Mouse (Mus musculus): ENCODE measurements around the gene Epop. TPM values are rescaled to one million over a fixed set of nuclear protein-coding genes. Genes with fewer than 3 reads are reported as not detected.

Gene Epop
- polyA plus RNA-seq, 1 experiment = 3.3 TPM

GRCm38 (mm10) chr11:97599104-97599503 lies 30.4 kb downstream of the Epop start:
- no peaks in the 10 kb centered on the region for H3K36me3 ChIP-seq (ENCODE audit: control insufficient read depth, insufficient read depth)
- H3K27me3 ChIP-seq (ENCODE audit: control insufficient read depth, insufficient read depth, insufficient read length) = peaks cover 49% of the 10 kb centered on the region
- no peak overlapping the region for H3K4me3 ChIP-seq
- no peak for TF ChIP-seq USF1 (IDR thresholded peaks at IDR 0.05; ENCODE audit: low read depth)
- no peak for TF ChIP-seq MYOD1 (IDR thresholded peaks at IDR 0.05; ENCODE audit: control insufficient read depth in 1 of 3, insufficient read length in 2 of 3, low read depth in 2 of 3)
- no peak for TF ChIP-seq POLR2AphosphoS2 (IDR thresholded peaks at IDR 0.05; ENCODE audit: insufficient read length, low read depth)
- TF ChIP-seq TCF12 (IDR thresholded peaks at IDR 0.05; ENCODE audit: insufficient read depth, poor library complexity, severe bottlenecking) = no peak
- no peak for TF ChIP-seq MYOG (IDR thresholded peaks at IDR 0.05; ENCODE audit: control insufficient read depth in 1 of 3, insufficient read depth in 1 of 3, insufficient read length in 2 of 3, low read depth in 2 of 3)
- TF ChIP-seq POLR2A (IDR thresholded peaks at IDR 0.05; ENCODE audit: insufficient read length, low read depth) = no peak
- TF ChIP-seq TCF3 (IDR thresholded peaks at IDR 0.05; ENCODE audit: insufficient read length, low read depth) = no peak
- no peak for TF ChIP-seq MAX (IDR thresholded peaks at IDR 0.05; ENCODE audit: low read depth)
- TF ChIP-seq E2F4 (IDR thresholded peaks at IDR 0.05; ENCODE audit: insufficient read depth) = no peak
- TF ChIP-seq SRF (IDR thresholded peaks at IDR 0.05; ENCODE audit: control insufficient read depth, insufficient read length, low read depth) = no peak
- TF ChIP-seq REST (IDR thresholded peaks at IDR 0.05; ENCODE audit: insufficient read depth, insufficient read length) = no peak
- TF ChIP-seq CEBPB (IDR thresholded peaks at IDR 0.05; ENCODE audit: insufficient read depth, poor library complexity, severe bottlenecking) = no peak
- no peaks in the 10 kb centered on the region for H3K79me2 ChIP-seq (ENCODE audit: control insufficient read depth, insufficient read depth)
- H3K4me2 ChIP-seq (ENCODE audit: low read depth) = no peak overlapping the region
- no peak overlapping the region for H3ac ChIP-seq (ENCODE audit: control insufficient read depth, insufficient read length)

- Histone ChIP-seq H3K4me3 (no peak overlapping the region), H3K36me3 (ENCODE audit: control insufficient read depth, insufficient read depth) (no peaks in the 10 kb centered on the region), H3K4me2 (ENCODE audit: low read depth) (no peak overlapping the region), H3ac (ENCODE audit: control insufficient read depth, insufficient read length) (no peak overlapping the region), H3K27me3 (ENCODE audit: control insufficient read depth, insufficient read depth, insufficient read length) (peaks cover 40% of the 10 kb centered on the region), H3K79me2 (ENCODE audit: control insufficient read depth, insufficient read depth) (no peaks in the 10 kb centered on the region)
- no peak for TF ChIP-seq TCF3 (IDR thresholded peaks at IDR 0.05; ENCODE audit: insufficient read length, low read depth)
- TF ChIP-seq SRF (IDR thresholded peaks at IDR 0.05; ENCODE audit: control insufficient read depth, insufficient read length, low read depth) = no peak
- no peak for TF ChIP-seq TCF12 (IDR thresholded peaks at IDR 0.05; ENCODE audit: insufficient read depth, poor library complexity, severe bottlenecking)
- TF ChIP-seq USF1 (IDR thresholded peaks at IDR 0.05; ENCODE audit: low read depth) = no peak
- TF ChIP-seq POLR2AphosphoS2 (IDR thresholded peaks at IDR 0.05; ENCODE audit: insufficient read length, low read depth) = no peak
- no peak for TF ChIP-seq REST (IDR thresholded peaks at IDR 0.05; ENCODE audit: insufficient read depth, insufficient read length)
- TF ChIP-seq MAX (IDR thresholded peaks at IDR 0.05; ENCODE audit: low read depth) = no peak
- TF ChIP-seq MYOD1 (IDR thresholded peaks at IDR 0.05; ENCODE audit: control insufficient read depth in 1 of 3, insufficient read length in 2 of 3, low read depth in 2 of 3) = no peak
- no peak for TF ChIP-seq CEBPB (IDR thresholded peaks at IDR 0.05; ENCODE audit: insufficient read depth, poor library complexity, severe bottlenecking)
- TF ChIP-seq MYOG (IDR thresholded peaks at IDR 0.05; ENCODE audit: control insufficient read depth in 1 of 3, insufficient read depth in 1 of 3, insufficient read length in 2 of 3, low read depth in 2 of 3) = no peak
- no peak for TF ChIP-seq POLR2A (IDR thresholded peaks at IDR 0.05; ENCODE audit: insufficient read length, low read depth)
- TF ChIP-seq E2F4 (IDR thresholded peaks at IDR 0.05; ENCODE audit: insufficient read depth) = no peak
Measured at GRCm38 (mm10) chr11:97597945-97598691, 31.4 kb downstream of the Epop start.

- Histone ChIP-seq H3K79me2 (ENCODE audit: control insufficient read depth, insufficient read depth) (no peaks in the 10 kb centered on the region), H3K4me2 (ENCODE audit: low read depth) (no peak overlapping the region), H3K4me3 (no peak overlapping the region), H3K27me3 (ENCODE audit: control insufficient read depth, insufficient read depth, insufficient read length) (peaks cover 50% of the 10 kb centered on the region), H3ac (ENCODE audit: control insufficient read depth, insufficient read length) (no peak overlapping the region), H3K36me3 (ENCODE audit: control insufficient read depth, insufficient read depth) (no peaks in the 10 kb centered on the region)
- TF ChIP-seq TCF3 (IDR thresholded peaks at IDR 0.05; ENCODE audit: insufficient read length, low read depth) = no peak
- no peak for TF ChIP-seq USF1 (IDR thresholded peaks at IDR 0.05; ENCODE audit: low read depth)
- TF ChIP-seq TCF12 (IDR thresholded peaks at IDR 0.05; ENCODE audit: insufficient read depth, poor library complexity, severe bottlenecking) = no peak
- no peak for TF ChIP-seq SRF (IDR thresholded peaks at IDR 0.05; ENCODE audit: control insufficient read depth, insufficient read length, low read depth)
- TF ChIP-seq REST (IDR thresholded peaks at IDR 0.05; ENCODE audit: insufficient read depth, insufficient read length) = no peak
- TF ChIP-seq POLR2AphosphoS2 (IDR thresholded peaks at IDR 0.05; ENCODE audit: insufficient read length, low read depth) = no peak
- no peak for TF ChIP-seq MAX (IDR thresholded peaks at IDR 0.05; ENCODE audit: low read depth)
- TF ChIP-seq E2F4 (IDR thresholded peaks at IDR 0.05; ENCODE audit: insufficient read depth) = no peak
- TF ChIP-seq POLR2A (IDR thresholded peaks at IDR 0.05; ENCODE audit: insufficient read length, low read depth) = no peak
- no peak for TF ChIP-seq MYOD1 (IDR thresholded peaks at IDR 0.05; ENCODE audit: control insufficient read depth in 1 of 3, insufficient read length in 2 of 3, low read depth in 2 of 3)
- TF ChIP-seq MYOG (IDR thresholded peaks at IDR 0.05; ENCODE audit: control insufficient read depth in 1 of 3, insufficient read depth in 1 of 3, insufficient read length in 2 of 3, low read depth in 2 of 3) = no peak
- no peak for TF ChIP-seq CEBPB (IDR thresholded peaks at IDR 0.05; ENCODE audit: insufficient read depth, poor library complexity, severe bottlenecking)
Measured at GRCm38 (mm10) chr11:97594136-97594535, 35.4 kb downstream of the Epop start.

- TF ChIP-seq USF1 (IDR thresholded peaks at IDR 0.05; ENCODE audit: low read depth) (peak; percentile 10), REST (IDR thresholded peaks at IDR 0.05; ENCODE audit: insufficient read depth, insufficient read length) (no peak), TCF12 (IDR thresholded peaks at IDR 0.05; ENCODE audit: insufficient read depth, poor library complexity, severe bottlenecking) (no peak), E2F4 (IDR thresholded peaks at IDR 0.05; ENCODE audit: insufficient read depth) (no peak)
- Histone ChIP-seq H3K27me3 (ENCODE audit: control insufficient read depth, insufficient read depth, insufficient read length) (peaks cover 58% of the 10 kb centered on the region), H3K4me2 (ENCODE audit: low read depth) (no peak overlapping the region), H3ac (ENCODE audit: control insufficient read depth, insufficient read length) (no peak overlapping the region), H3K4me3 (no peak overlapping the region), H3K36me3 (ENCODE audit: control insufficient read depth, insufficient read depth) (no peaks in the 10 kb centered on the region), H3K79me2 (ENCODE audit: control insufficient read depth, insufficient read depth) (no peaks in the 10 kb centered on the region)
Measured at GRCm38 (mm10) chr11:97591910-97592309, 37.6 kb downstream of the Epop start.
